Mouse (Mus musculus) CH12.LX (cell line): ENCODE results near the gene Lrrc55.

ENCODE experiments used
- BHLHE40 ChIP-seq: IDR thresholded peaks from 2 replicates; pipeline ENCODE4 v1.6.1; 2011; ENCODE audit warnings: mild to moderate bottlenecking, low read depth, low read length, improper control_type of control experiment
- MAX ChIP-seq: IDR thresholded peaks from 2 replicates; pipeline ENCODE4 v1.6.1; 2011; ENCODE audit warnings: low read length, improper control_type of control experiment
- MEF2A ChIP-seq: IDR thresholded peaks from 2 replicates; pipeline ENCODE4 v1.6.1; 2014; ENCODE audit warnings: low read depth, mild to moderate bottlenecking, inconsistent platforms, low read length, improper control_type of control experiment, borderline replicate concordance
- POLR2A ChIP-seq: IDR thresholded peaks from 2 replicates; pipeline ENCODE4 v1.6.1; 2011; ENCODE audit warnings: low read depth, mild to moderate bottlenecking, improper control_type of control experiment, low read length

GRCm38 (mm10) chr2:85173545-85173944, 23.5 kb downstream of the Lrrc55 start:
- no peak for TF ChIP-seq MEF2A
- TF ChIP-seq BHLHE40, result no peak
- no peak for TF ChIP-seq MAX
- no peak for TF ChIP-seq POLR2A
